Mouse (Mus musculus) cerebellum, adult 9-10 months (tissue): ENCODE results near the gene Fcna.

Experiments used
- DNase-seq: peaks from one replicate; pipeline ENCODE4 v3.0.0; 2022

Gene Fcna

GRCm38 (mm10) chr2:25576965-25577891, 50.6 kb downstream of the Fcna start:
- peak; percentile 58 for DNase-seq

GRCm38 (mm10) chr2:25576028-25576850, 51.6 kb downstream of the Fcna start:
- DNase-seq = peak; percentile 61

DNA sequence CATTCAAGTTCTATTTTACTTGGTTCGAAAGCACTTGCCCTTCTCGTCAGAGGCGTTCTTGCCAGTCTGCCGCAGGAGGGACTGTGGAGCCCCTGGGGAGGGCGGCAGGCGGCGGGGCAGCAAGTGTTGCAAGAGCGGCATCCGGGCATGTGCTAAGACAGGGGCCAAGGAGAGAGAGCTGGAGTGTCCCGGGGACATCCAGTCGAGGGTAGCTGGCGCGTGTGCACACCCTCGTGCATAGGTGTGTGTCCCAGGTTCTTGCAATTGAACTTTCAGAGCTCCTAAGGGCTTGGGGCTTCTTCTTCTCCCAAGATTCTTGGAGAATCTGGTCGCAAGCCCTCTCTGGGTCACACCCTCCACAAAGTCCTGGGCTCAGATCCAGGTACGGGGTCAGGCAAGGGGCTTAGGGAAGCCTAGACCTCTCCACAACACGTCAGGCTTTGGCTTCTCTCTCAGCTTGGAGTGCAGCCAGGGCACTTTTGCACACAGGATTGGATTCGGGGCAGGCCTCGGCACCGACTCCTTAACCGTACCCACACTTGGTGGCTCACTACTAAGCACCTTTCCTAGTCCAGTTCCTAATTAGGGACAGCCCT, 52.3 kb downstream of the Fcna start:
- DNase-seq = peak; percentile 81
